Mouse (Mus musculus) C2C12 (cell line): ENCODE data around the gene Celf1. TPM values are rescaled to one million over a fixed set of nuclear protein-coding genes. Genes with fewer than 3 reads are reported as not detected.

ENCODE experiments used
- H3K27me3 ChIP-seq: one replicate; pipeline ENCODE4 v1.6.1; 2011; ENCODE audit not compliant: control insufficient read depth, insufficient read depth, insufficient read length
- H3K36me3 ChIP-seq: one replicate; pipeline ENCODE4 v1.6.1; 2011; ENCODE audit not compliant: control insufficient read depth, insufficient read depth
- H3K4me3 ChIP-seq: one replicate; pipeline ENCODE4 v1.5.1; 2011; ENCODE audit warnings: mild to moderate bottlenecking, control low read depth; ENCODE audit not compliant: poor library complexity, insufficient read depth, severe bottlenecking
- H3K79me2 ChIP-seq: one replicate; pipeline ENCODE4 v1.6.1; 2011; ENCODE audit not compliant: control insufficient read depth, insufficient read depth
- H3K79me3 ChIP-seq: one replicate; pipeline ENCODE4 v1.6.1; 2011; ENCODE audit warnings: low read depth, control low read depth
- H3ac ChIP-seq: one replicate; pipeline ENCODE3; 2011; ENCODE audit warnings: low read depth; ENCODE audit not compliant: control insufficient read depth, insufficient read length
- CEBPB ChIP-seq: IDR thresholded peaks from one replicate; pipeline ENCODE4 v1.6.1; 2011; ENCODE audit warnings: low read depth, mild to moderate bottlenecking, control low read depth, moderate library complexity
- CTCF ChIP-seq: IDR thresholded peaks from one replicate; pipeline ENCODE4 v1.5.1; 2011; ENCODE audit not compliant: control insufficient read depth, insufficient read depth, insufficient read length
- FOSL1 ChIP-seq: IDR thresholded peaks from one replicate; pipeline ENCODE4 v1.8.0; 2011; ENCODE audit warnings: mild to moderate bottlenecking, low read length; ENCODE audit not compliant: poor library complexity, insufficient read depth, severe bottlenecking
- MAX ChIP-seq: IDR thresholded peaks from one replicate; pipeline ENCODE4 v1.6.1; 2011; ENCODE audit warnings: mild to moderate bottlenecking, control low read depth
- MYOD1 ChIP-seq: IDR thresholded peaks from one replicate; pipeline ENCODE4 v1.6.1; 2011; ENCODE audit warnings: low read depth; ENCODE audit not compliant: control insufficient read depth, insufficient read length
- MYOG ChIP-seq: IDR thresholded peaks from one replicate; pipeline ENCODE4 v1.6.1; 2011; ENCODE audit not compliant: control insufficient read depth, insufficient read length; ENCODE audit errors: extremely low read depth
- USF1 ChIP-seq: IDR thresholded peaks from one replicate; pipeline ENCODE4 v1.6.1; 2011; ENCODE audit warnings: low read depth, mild to moderate bottlenecking, control low read depth, moderate library complexity
- polyA plus RNA-seq: library from polyadenylated mRNA; unstranded; fragments of >200 nt; fragmentation: generic; extraction: Trizol; gene quantifications from one replicate; pipeline ENCODE4 v1.2.1, GENCODE M21; 2012; ENCODE audit warnings: missing spikeins

Celf1 gene
- polyA plus RNA-seq, 1 experiment = 34.8 TPM

DNA sequence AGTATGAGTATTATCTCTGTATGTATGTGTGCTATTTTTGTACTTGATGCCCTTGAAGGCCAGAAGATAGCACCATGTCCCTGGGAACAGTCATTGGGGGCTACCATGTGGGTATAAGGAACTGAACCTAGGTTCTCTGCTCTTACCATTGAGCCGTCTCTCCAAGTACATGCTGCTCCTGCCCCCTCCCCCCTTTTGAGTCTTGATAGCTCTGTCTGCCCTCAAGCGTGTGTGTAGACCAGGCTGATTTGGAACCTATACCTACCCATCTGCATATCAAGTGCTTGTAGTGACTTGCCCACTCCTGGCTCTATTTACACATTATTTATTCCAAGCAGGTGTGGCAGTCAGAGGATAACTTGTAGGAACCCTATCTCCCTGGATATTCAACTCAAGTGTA is 36.4 kb downstream of the Celf1 start:
- no peak overlapping the region for H3ac ChIP-seq
- TF ChIP-seq MAX (no peak), MYOG (no peak), MYOD1 (no peak), USF1 (no peak), FOSL1 (no peak), CEBPB (no peak)

GRCm38 (mm10) chr2:90977291-90977690 is 37.1 kb downstream of the Celf1 start:
- no peak for TF ChIP-seq MYOG
- no peak for TF ChIP-seq MAX
- no peak for TF ChIP-seq FOSL1
- TF ChIP-seq CEBPB = no peak
- no peak for TF ChIP-seq MYOD1
- TF ChIP-seq CTCF = no peak
- TF ChIP-seq USF1 = no peak
- H3K79me3 ChIP-seq = peaks cover 96% of the 10 kb centered on the region
- H3K79me2 ChIP-seq = peaks cover 100% of the 10 kb centered on the region
- no peaks in the 10 kb centered on the region for H3K27me3 ChIP-seq
- H3ac ChIP-seq = no peak overlapping the region
- H3K36me3 ChIP-seq = peaks cover 12% of the 10 kb centered on the region
- H3K4me3 ChIP-seq = no peak overlapping the region

More for the DNA sequence above, 36.4 kb downstream of the Celf1 start:
- Histone ChIP-seq H3K79me2 (peaks cover 100% of the 10 kb centered on the region), H3K4me3 (no peak overlapping the region), H3K27me3 (no peaks in the 10 kb centered on the region), H3K79me3 (peaks cover 96% of the 10 kb centered on the region), H3K36me3 (peaks cover 18% of the 10 kb centered on the region)

- Histone ChIP-seq H3K79me3 (peaks cover 89% of the 10 kb centered on the region), H3K79me2 (peaks cover 100% of the 10 kb centered on the region), H3K4me3 (no peak overlapping the region), H3ac (no peak overlapping the region), H3K27me3 (no peaks in the 10 kb centered on the region), H3K36me3 (peaks cover 20% of the 10 kb centered on the region)
- TF ChIP-seq USF1 (no peak), FOSL1 (no peak), CTCF (no peak), MYOG (no peak), MYOD1 (no peak), MAX (no peak), CEBPB (no peak)
Observed at GRCm38 (mm10) chr2:90986055-90986454, 45.9 kb downstream of the Celf1 start.

DNA sequence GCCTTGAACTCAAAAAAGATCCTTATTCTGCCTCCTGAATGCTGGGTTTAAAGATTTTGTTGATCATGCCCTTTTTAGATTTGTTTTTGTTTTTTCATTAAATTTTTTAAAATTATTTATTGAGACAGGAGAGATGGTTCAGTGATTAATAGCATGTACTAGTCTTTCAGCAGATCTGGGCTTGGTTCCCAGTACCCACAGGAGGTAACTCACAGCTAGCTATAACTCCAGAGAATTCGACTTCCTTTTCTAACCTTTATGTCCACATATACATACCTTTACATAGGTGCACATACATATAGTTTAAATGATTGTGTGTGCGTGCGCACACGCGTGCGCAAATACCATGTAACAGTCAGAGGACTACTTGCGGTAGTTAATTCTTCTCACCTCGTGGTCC is 68.4 kb downstream of the Celf1 start:
- H3K79me3 ChIP-seq = no peaks in the 10 kb centered on the region
- TF ChIP-seq USF1 (no peak), CTCF (no peak), MAX (no peak), MYOG (no peak), CEBPB (no peak), MYOD1 (no peak)
- no peaks in the 10 kb centered on the region for H3K27me3 ChIP-seq
- H3K4me3 ChIP-seq = no peak overlapping the region
- no peaks in the 10 kb centered on the region for H3K79me2 ChIP-seq
- no peak overlapping the region for H3ac ChIP-seq
- H3K36me3 ChIP-seq = peaks cover 97% of the 10 kb centered on the region

- H3K4me3 ChIP-seq = no peak overlapping the region
- no peak for TF ChIP-seq CTCF
- no peak for TF ChIP-seq CEBPB
- TF ChIP-seq MYOG = no peak
- TF ChIP-seq MAX = no peak
- no peak for TF ChIP-seq FOSL1
- no peak for TF ChIP-seq USF1
- TF ChIP-seq MYOD1 = no peak
- peaks cover 98% of the 10 kb centered on the region for H3K36me3 ChIP-seq
- no peaks in the 10 kb centered on the region for H3K27me3 ChIP-seq
- peaks cover 2% of the 10 kb centered on the region for H3K79me3 ChIP-seq
- H3K79me2 ChIP-seq = peaks cover 15% of the 10 kb centered on the region
- H3ac ChIP-seq = no peak overlapping the region
Observed at GRCm38 (mm10) chr2:91013881-91014280, 73.7 kb downstream of the Celf1 start.

DNA sequence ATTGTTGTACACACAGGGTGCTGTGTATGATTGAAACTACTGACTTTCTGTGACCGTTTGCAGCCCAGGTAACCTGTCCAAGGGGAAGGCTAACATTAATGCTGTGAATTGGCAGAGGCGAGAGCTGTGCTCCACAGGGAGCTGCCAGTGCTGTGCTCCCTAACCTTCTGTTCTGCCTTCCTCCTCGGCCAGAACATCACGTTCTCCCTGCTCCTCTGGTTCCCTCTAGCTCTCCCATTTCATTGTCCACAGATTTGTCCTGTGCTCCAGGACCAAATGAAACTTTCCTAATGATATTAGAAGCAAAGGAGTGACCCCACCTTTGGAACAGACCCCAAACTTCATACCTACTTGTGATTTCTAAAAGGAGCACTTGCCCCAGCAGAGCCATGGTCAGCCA is 75.2 kb downstream of the Celf1 start:
- Histone ChIP-seq H3K36me3 (peaks cover 95% of the 10 kb centered on the region), H3K4me3 (no peak overlapping the region), H3K27me3 (no peaks in the 10 kb centered on the region), H3K79me3 (peaks cover 2% of the 10 kb centered on the region), H3K79me2 (peaks cover 15% of the 10 kb centered on the region), H3ac (no peak overlapping the region)
- TF ChIP-seq MAX (no peak), USF1 (no peak), MYOD1 (no peak)
